Mouse (Mus musculus) forebrain, postnatal 0 days (tissue): ENCODE data around the gene Ndrg3. TPM values are rescaled to one million over a fixed set of nuclear protein-coding genes. Genes with fewer than 3 reads are reported as not detected.
A peak's percentile ranks its signal among the peaks of the same experiment; 100 is the strongest.

ENCODE experiments used
- ATAC-seq: fragments of 200-750 bp; cut with Nextera tagmentation; 2 replicates; pipeline ENCODE4 v1.8.0; 2017; ENCODE audit warnings: mild to moderate bottlenecking, moderate library complexity
- DNase-seq: peaks from one replicate; pipeline ENCODE4 v3.0.0-alpha.2; 2015
- H3K27ac ChIP-seq: fragments of 300-500 bp; sonication (generic); 2 replicates; pipeline ENCODE4 v1.5.1; 2014; ENCODE audit warnings: low read depth, mild to moderate bottlenecking, antibody characterized with exemption, low read length, moderate library complexity, mixed read lengths
- H3K27me3 ChIP-seq: fragments of 300-500 bp; sonication (generic); 2 replicates; pipeline ENCODE4 v1.6.1; 2014; ENCODE audit warnings: mild to moderate bottlenecking, low read length, mixed read lengths; ENCODE audit not compliant: insufficient read depth
- H3K36me3 ChIP-seq: fragments of 300-500 bp; sonication (generic); 2 replicates; pipeline ENCODE4 v1.6.1; 2014; ENCODE audit warnings: mild to moderate bottlenecking, moderate library complexity; ENCODE audit not compliant: insufficient read depth
- H3K4me1 ChIP-seq: fragments of 300-500 bp; sonication (generic); 2 replicates; pipeline ENCODE4 v1.6.1; 2014; ENCODE audit warnings: antibody characterized with exemption; ENCODE audit not compliant: insufficient read depth
- H3K4me2 ChIP-seq: fragments of 300-500 bp; sonication (generic); 2 replicates; pipeline ENCODE4 v1.6.1; 2014; ENCODE audit warnings: low read depth, mild to moderate bottlenecking, moderate library complexity
- H3K4me3 ChIP-seq: fragments of 300-500 bp; sonication (generic); 2 replicates; pipeline ENCODE4 v1.5.1; 2014; ENCODE audit warnings: low read depth, low read length, mixed read lengths
- H3K9ac ChIP-seq: fragments of 300-500 bp; sonication (generic); 2 replicates; pipeline ENCODE4 v1.6.1; 2014; ENCODE audit warnings: mild to moderate bottlenecking
- H3K9me3 ChIP-seq: fragments of 300-500 bp; sonication (generic); 2 replicates; pipeline ENCODE4 v1.6.1; 2016; ENCODE audit warnings: low read length
- CTCF ChIP-seq: sonication (generic); IDR thresholded peaks from 2 replicates; pipeline ENCODE4 v1.5.1; 2016; ENCODE audit warnings: antibody characterized with exemption, control low read depth, low read depth
- WGBS: fragments of 180-500 bp; shearing (Covaris S2); extraction: QIAGEN DNeasy Blood & Tissue Kit; methylation state at CpG from one replicate; pipeline ENCODE4 v1.1.7; 2014; 5-methylcytosine and 5-hydroxymethylcytosine counted together
- polyA plus RNA-seq: library from polyadenylated mRNA; unstranded; fragments of >200 nt; fragmentation: Nextera tagmentation; extraction: Ambion mirVana; gene quantifications from 2 replicates; pipeline ENCODE4 v1.2.1, GENCODE M21; 2015
- total RNA-seq: library from RNA; depleted of rRNA; stranded (reverse); fragments of >200 nt; gene quantifications from 2 replicates; pipeline ENCODE4 v1.2.3, GENCODE M21; 2014; rRNA removed

Gene Ndrg3
- total RNA-seq (147 and 168 TPM in 2 replicates), polyA plus RNA-seq (151 and 161 TPM in 2 replicates)

GRCm38 (mm10) chr2:156991470-156992319, at the start of gene Ndrg3:
Gene Ndrg3, minus strand, starts transcription at chr2:156992056.
- Histone ChIP-seq H3K27me3 (no peaks in the 10 kb centered on the region), H3K4me1 (peaks cover 11% of the 10 kb centered on the region), H3K4me2 (peak within 1 kb of the TSS; percentile 71), H3K9me3 (no peaks in the 10 kb centered on the region), H3K4me3 (peak within 1 kb of the TSS; percentile 83), H3K36me3 (no peaks in the 10 kb centered on the region), H3K9ac (peak within 1 kb of the TSS; percentile 84), H3K27ac (peak within 1 kb of the TSS; percentile 81)
- WGBS, result under 1% methylated on average over 58 of the region's 66 CpGs
- DNase-seq (peak; percentile 99), ATAC-seq (peak; percentile 98)
- peak; percentile 68; the same call in 1 of the 2 replicates for TF ChIP-seq CTCF

GRCm38 (mm10) chr2:157041421-157041820, 49.6 kb upstream of the Ndrg3 start:
- H3K36me3 ChIP-seq, result peaks cover 62% of the 10 kb centered on the region
- no peaks in the 10 kb centered on the region for H3K27me3 ChIP-seq
- H3K4me1 ChIP-seq, result no peaks in the 10 kb centered on the region
- H3K9ac ChIP-seq, result no peak overlapping the region
- 94% methylated on average over 7 of the region's 7 CpGs for WGBS
- H3K27ac ChIP-seq, result no peak overlapping the region
- TF ChIP-seq CTCF, result no peak
- no peaks in the 10 kb centered on the region for H3K9me3 ChIP-seq
- ATAC-seq (no peak), DNase-seq (no peak)
- H3K4me2 ChIP-seq, result no peak overlapping the region
- no peak overlapping the region for H3K4me3 ChIP-seq

GRCm38 (mm10) chr2:157040649-157041046, 48.8 kb upstream of the Ndrg3 start:
- DNase-seq (no peak), ATAC-seq (no peak)
- WGBS, result 87% methylated on average over 17 of the region's 17 CpGs
- no peak overlapping the region for H3K4me2 ChIP-seq
- H3K9me3 ChIP-seq, result no peaks in the 10 kb centered on the region
- no peak overlapping the region for H3K27ac ChIP-seq
- TF ChIP-seq CTCF, result no peak
- no peak overlapping the region for H3K9ac ChIP-seq
- peaks cover 62% of the 10 kb centered on the region for H3K36me3 ChIP-seq
- H3K4me1 ChIP-seq, result no peaks in the 10 kb centered on the region
- H3K27me3 ChIP-seq, result no peaks in the 10 kb centered on the region
- no peak overlapping the region for H3K4me3 ChIP-seq

- no peak overlapping the region for H3K4me2 ChIP-seq
- no peaks in the 10 kb centered on the region for H3K9me3 ChIP-seq
- no peak overlapping the region for H3K9ac ChIP-seq
- H3K27ac ChIP-seq, result no peak overlapping the region
- WGBS, result 84% methylated on average over 48 of the region's 50 CpGs
- TF ChIP-seq CTCF, result no peak
- DNase-seq (peak; percentile 26), ATAC-seq (peak; percentile 38)
- H3K4me1 ChIP-seq, result no peaks in the 10 kb centered on the region
- H3K27me3 ChIP-seq, result no peaks in the 10 kb centered on the region
- no peak overlapping the region for H3K4me3 ChIP-seq
- H3K36me3 ChIP-seq, result peaks cover 62% of the 10 kb centered on the region
Observed at GRCm38 (mm10) chr2:157039900-157040648, 48.2 kb upstream of the Ndrg3 start.

GRCm38 (mm10) chr2:157037303-157037702, 45.4 kb upstream of the Ndrg3 start:
- DNase-seq (no peak), ATAC-seq (no peak)
- 37% methylated on average over 9 of the region's 9 CpGs for WGBS
- Histone ChIP-seq H3K36me3 (peaks cover 73% of the 10 kb centered on the region), H3K27ac (no peak overlapping the region), H3K9me3 (no peaks in the 10 kb centered on the region), H3K4me3 (no peak overlapping the region), H3K4me2 (no peak overlapping the region), H3K9ac (no peak overlapping the region), H3K27me3 (no peaks in the 10 kb centered on the region), H3K4me1 (no peaks in the 10 kb centered on the region)
- no peak for TF ChIP-seq CTCF

GRCm38 (mm10) chr2:157036400-157036799, 44.5 kb upstream of the Ndrg3 start:
- H3K4me1 ChIP-seq, result no peaks in the 10 kb centered on the region
- no peak overlapping the region for H3K4me3 ChIP-seq
- H3K36me3 ChIP-seq, result peaks cover 70% of the 10 kb centered on the region
- WGBS, result 93% methylated on average over 8 of the region's 8 CpGs
- ATAC-seq, result no peak
- no peak for TF ChIP-seq CTCF
- no peak overlapping the region for H3K9ac ChIP-seq
- no peaks in the 10 kb centered on the region for H3K9me3 ChIP-seq
- no peak overlapping the region for H3K4me2 ChIP-seq
- no peaks in the 10 kb centered on the region for H3K27me3 ChIP-seq
- DNase-seq, result no peak
- H3K27ac ChIP-seq, result no peak overlapping the region

- Histone ChIP-seq H3K27ac (no peak overlapping the region), H3K9ac (no peak overlapping the region), H3K4me1 (no peaks in the 10 kb centered on the region), H3K4me2 (no peak overlapping the region), H3K4me3 (no peak overlapping the region), H3K9me3 (no peaks in the 10 kb centered on the region), H3K36me3 (peaks cover 68% of the 10 kb centered on the region), H3K27me3 (no peaks in the 10 kb centered on the region)
- no peak for TF ChIP-seq CTCF
- WGBS, result 90% methylated on average over 7 of the region's 7 CpGs
- ATAC-seq, result no peak
- DNase-seq, result no peak
Observed at GRCm38 (mm10) chr2:157035371-157035770, 43.5 kb upstream of the Ndrg3 start.
